Mouse (Mus musculus) heart, postnatal 4 days (tissue): ENCODE data around the gene Gucy1b2. TPM values are rescaled to one million over a fixed set of nuclear protein-coding genes. Genes with fewer than 3 reads are reported as not detected.

Experiments
- DNase-seq: peaks from one replicate; pipeline ENCODE4 v3.0.0; 2021
- total RNA-seq, 2 experiments: library from RNA; stranded (reverse); gene quantifications; 2 replicates each; pipeline ENCODE4 v1.2.3; 2021

Gene Gucy1b2
- total RNA-seq = under 1 TPM in 1 of 2 experiments, not detected in 1; 0.18 TPM

- no peak for DNase-seq
Measured at GRCm38 (mm10) chr14:62456239-62456747, at the start of gene Gucy1b2. TSS of gene Gucy1b2 (minus strand) at chr14:62456289.

- no peak for DNase-seq
Measured at GRCm38 (mm10) chr14:62497391-62497790, 41.3 kb upstream of the Gucy1b2 start.

- no peak for DNase-seq
Measured at GRCm38 (mm10) chr14:62496501-62496900, 40.4 kb upstream of the Gucy1b2 start.

- no peak for DNase-seq
Measured at GRCm38 (mm10) chr14:62493456-62493855, 37.4 kb upstream of the Gucy1b2 start.

- peak; percentile 86 for DNase-seq
Measured at GRCm38 (mm10) chr14:62492196-62492850, 36.2 kb upstream of the Gucy1b2 start.

- DNase-seq = no peak
Measured at GRCm38 (mm10) chr14:62488270-62488669, 32.2 kb upstream of the Gucy1b2 start.

GRCm38 (mm10) chr14:62481381-62481780, 25.3 kb upstream of the Gucy1b2 start:
- no peak for DNase-seq

- DNase-seq = no peak
Measured at GRCm38 (mm10) chr14:62479395-62479794, 23.3 kb upstream of the Gucy1b2 start.

GRCm38 (mm10) chr14:62474481-62474880, 18.4 kb upstream of the Gucy1b2 start:
- no peak for DNase-seq

- DNase-seq = no peak
Measured at GRCm38 (mm10) chr14:62472061-62472460, 16.0 kb upstream of the Gucy1b2 start.

GRCm38 (mm10) chr14:62468753-62469125, 12.7 kb upstream of the Gucy1b2 start:
- DNase-seq = no peak

GRCm38 (mm10) chr14:62468119-62468752, 12.1 kb upstream of the Gucy1b2 start:
- DNase-seq = no peak

GRCm38 (mm10) chr14:62464966-62465365, 8.9 kb upstream of the Gucy1b2 start:
- DNase-seq = peak; percentile 38

GRCm38 (mm10) chr14:62459541-62459940, 3.5 kb upstream of the Gucy1b2 start:
- peak; percentile 19 for DNase-seq

- peak; percentile 94 for DNase-seq
Measured at GRCm38 (mm10) chr14:62457420-62458181, 1.5 kb upstream of the Gucy1b2 start.

- no peak for DNase-seq
Measured at GRCm38 (mm10) chr14:62455570-62455879, 564 bp downstream of the Gucy1b2 start.

- DNase-seq = no peak
Measured at GRCm38 (mm10) chr14:62454760-62455569, 1.1 kb downstream of the Gucy1b2 start.

GRCm38 (mm10) chr14:62454136-62454535, 2.0 kb downstream of the Gucy1b2 start:
- no peak for DNase-seq

- no peak for DNase-seq
Measured at GRCm38 (mm10) chr14:62453276-62453675, 2.8 kb downstream of the Gucy1b2 start.

- DNase-seq = peak; percentile 20
Measured at GRCm38 (mm10) chr14:62450706-62451105, 5.4 kb downstream of the Gucy1b2 start.

GRCm38 (mm10) chr14:62447214-62447548, 8.9 kb downstream of the Gucy1b2 start:
- DNase-seq = no peak

- no peak for DNase-seq
Measured at GRCm38 (mm10) chr14:62446385-62447213, 9.5 kb downstream of the Gucy1b2 start.
